Mouse (Mus musculus) brain, embryonic 18.5 days (tissue): ENCODE measurements at regions not wholly inside any gene's neighbourhood (a gene's known extent, or its start where the extent isn't known, plus 50 kb on each side); places are given as distances from the start of the nearest gene placed in this dataset.

Source experiments
- DNase-seq: peaks from one replicate; pipeline ENCODE4 v3.0.0-alpha.2; 2012; ENCODE audit warnings: low read depth, low spot score

- no peak for DNase-seq
Measured at GRCm38 (mm10) chr3:18667726-18668125, 719.5 kb downstream of the Cypt12 start.

- peak; percentile 72 for DNase-seq
Measured at GRCm38 (mm10) chr3:18668936-18669335, 720.7 kb downstream of the Cypt12 start.

GRCm38 (mm10) chr3:18670203-18670700, 722.0 kb downstream of the Cypt12 start:
- DNase-seq = no peak

- DNase-seq = no peak
Measured at GRCm38 (mm10) chr3:18671681-18672080, 723.5 kb downstream of the Cypt12 start.

GRCm38 (mm10) chr3:18683346-18684101, 735.3 kb downstream of the Cypt12 start:
- no peak for DNase-seq

- DNase-seq = no peak
Measured at GRCm38 (mm10) chr3:18695113-18695792, 747.0 kb downstream of the Cypt12 start.

GRCm38 (mm10) chr3:18696981-18697660, 748.9 kb downstream of the Cypt12 start:
- no peak for DNase-seq

GRCm38 (mm10) chr3:18698106-18698505, 749.9 kb downstream of the Cypt12 start:
- no peak for DNase-seq

- DNase-seq = no peak
Measured at GRCm38 (mm10) chr3:18705165-18705564, 757.0 kb downstream of the Cypt12 start.

GRCm38 (mm10) chr3:18705756-18706155, 757.5 kb downstream of the Cypt12 start:
- no peak for DNase-seq

GRCm38 (mm10) chr3:18706356-18706755, 758.1 kb downstream of the Cypt12 start:
- no peak for DNase-seq

GRCm38 (mm10) chr3:18707730-18708129, 759.5 kb downstream of the Cypt12 start:
- DNase-seq = no peak

GRCm38 (mm10) chr3:18711661-18712060, 763.5 kb downstream of the Cypt12 start:
- no peak for DNase-seq

- DNase-seq = no peak
Measured at GRCm38 (mm10) chr3:18713986-18714385, 765.8 kb downstream of the Cypt12 start.

GRCm38 (mm10) chr3:18714968-18715630, 766.9 kb downstream of the Cypt12 start:
- DNase-seq = no peak

GRCm38 (mm10) chr3:18715776-18716175, 767.6 kb downstream of the Cypt12 start:
- DNase-seq = no peak

GRCm38 (mm10) chr3:18725507-18725906, 777.3 kb downstream of the Cypt12 start:
- DNase-seq = no peak

- DNase-seq = no peak
Measured at GRCm38 (mm10) chr3:18731251-18731650, 783.0 kb downstream of the Cypt12 start.

- no peak for DNase-seq
Measured at GRCm38 (mm10) chr3:18731674-18732073, 783.5 kb downstream of the Cypt12 start.

GRCm38 (mm10) chr3:18733540-18733939, 785.3 kb downstream of the Cypt12 start:
- no peak for DNase-seq

GRCm38 (mm10) chr3:18738946-18739345, 790.7 kb downstream of the Cypt12 start:
- DNase-seq = no peak

- DNase-seq = no peak
Measured at GRCm38 (mm10) chr3:18740344-18740743, 792.1 kb downstream of the Cypt12 start.
